In genomic region chr3:87985505-87986320, GRCm38 (mm10) we compare ENCODE assay signal across 8 mouse cellular contexts. TPM values are rescaled to one million over a fixed set of nuclear protein-coding genes. Genes with fewer than 3 reads are reported as not detected.
A peak's percentile ranks its signal among the peaks of the same experiment; 100 is the strongest.
DNase-seq lines count a peak whose midpoint lies in the region; ATAC-seq and TF ChIP-seq lines count a peak whose summit lies in the region.

No protein-coding gene starts in this region.

- WGBS in heart, embryonic 13.5 days, result 27% methylated on average over 12 of the region's 12 CpGs

- H3K27me3 ChIP-seq in heart, embryonic 13.5 days (replicated peaks), result peaks cover 28% of the 10 kb centered on the region

- peak overlapping the region; percentile 69 for H3K9ac ChIP-seq in heart, embryonic 13.5 days

- no peak for TF ChIP-seq CTCF in gastrocnemius, adult 2 months (IDR thresholded peaks at IDR 0.05)

- peak overlapping the region; percentile 30 for H3K4me3 ChIP-seq in gastrocnemius, adult 2 months
- no peak overlapping the region for H3K4me3 ChIP-seq in heart, embryonic 13.5 days

- H3K4me1 ChIP-seq in heart, embryonic 13.5 days, result peaks cover 75% of the 10 kb centered on the region

- peak overlapping the region; percentile 92 for H3K27ac ChIP-seq in gastrocnemius, adult 2 months
- H3K27ac ChIP-seq in heart, embryonic 13.5 days (replicated peaks), result peak overlapping the region; percentile 78

- DNase-seq in gastrocnemius, adult 2 months, result no peak
- no peak for DNase-seq in gastrocnemius, adult 8-10 months (ENCODE audit: low spot score in 2 of 2)
- DNase-seq in MN1 (ENCODE audit: low spot score), result peak; percentile 69
- DNase-seq in kidney, postnatal 4 days, result peak; percentile 57 to 74
- no peak for DNase-seq in adrenal gland, adult 8-10 months
- DNase-seq in urinary bladder, postnatal 36 days (ENCODE audit: low spot score in 2 of 2), result no peak

- no peaks in the 10 kb centered on the region for H3K9me3 ChIP-seq in heart, embryonic 13.5 days

- no peaks in the 10 kb centered on the region for H3K36me3 ChIP-seq in heart, embryonic 13.5 days

- peak overlapping the region; percentile 71 for H3K4me2 ChIP-seq in heart, embryonic 13.5 days

- no peak for ATAC-seq in heart, embryonic 13.5 days (ENCODE audit: extremely low read depth, insufficient number of reproducible peaks, low FRiP score, low TSS enrichment)
- no peak for ATAC-seq in monocyte, adult 5-6 weeks (replicated peaks; ENCODE audit: insufficient number of reproducible peaks, low FRiP score, low TSS enrichment, poor library complexity, severe bottlenecking)

- intact Hi-C loops in gastrocnemius, adult 2 months (cut with DNase I), result no loop called here

RNA-seq across cellular contexts. Expression of gene Bcan, which starts 14.3 kb away (rescaled TPM):
- not detected for total RNA-seq in gastrocnemius, adult 2 months (2021)
- under 1 TPM in 1 of 4 experiments, not detected in 3; 0.15 TPM for total RNA-seq in gastrocnemius, adult 8-10 months (2022)
- polyA plus RNA-seq in heart, embryonic 13.5 days (2015; fragmentation: Nextera tagmentation; extraction: Ambion mirVana), result 0.07 TPM in 1 of 2 replicates, not detected in the other
- total RNA-seq in monocyte, adult 5-6 weeks (2017), result not detected in 3 replicates
- 100 to 1,000 TPM in 2 of 4 experiments, 10 to 100 TPM in 2; 83.1 to 117 (median 106) TPM for total RNA-seq in adrenal gland, adult 8-10 months (2022)

RNA-seq across cellular contexts. Expression of gene Nes, which starts 14.8 kb away (rescaled TPM):
- total RNA-seq in gastrocnemius, adult 2 months (2021), result 10 to 100 TPM in 1 of 2 experiments, 1 to 10 TPM in 1; 9.1 to 17.2 TPM
- 10 to 100 TPM in 2 of 4 experiments, 1 to 10 TPM in 2; 8.7 to 18.0 (median 12.0) TPM for total RNA-seq in gastrocnemius, adult 8-10 months (2022)
- 18.7 and 18.9 TPM in 2 replicates for polyA plus RNA-seq in heart, embryonic 13.5 days (2015; fragmentation: Nextera tagmentation; extraction: Ambion mirVana)
- 0.58 to 2.0 TPM (median 1.6 TPM) in 3 replicates for total RNA-seq in monocyte, adult 5-6 weeks (2017)
- 10 to 100 TPM in 1 of 4 experiments, 1 to 10 TPM in 3; 4.3 to 14.4 (median 6.8) TPM for total RNA-seq in adrenal gland, adult 8-10 months (2022)

RNA-seq across cellular contexts. Expression of gene Crabp2, which starts 37.2 kb away (rescaled TPM):
- under 1 TPM in 1 of 2 experiments, not detected in 1; 0.42 TPM for total RNA-seq in gastrocnemius, adult 2 months (2021)
- not detected for total RNA-seq in gastrocnemius, adult 8-10 months (2022)
- polyA plus RNA-seq in heart, embryonic 13.5 days (2015; fragmentation: Nextera tagmentation; extraction: Ambion mirVana), result 6.2 and 8.4 TPM in 2 replicates
- not detected in 3 replicates for total RNA-seq in monocyte, adult 5-6 weeks (2017)
- 1 to 10 TPM in 1 of 4 experiments, under 1 TPM in 2, not detected in 1; 0.31 to 1.0 (median 0.35) TPM for total RNA-seq in adrenal gland, adult 8-10 months (2022)

RNA-seq across cellular contexts. Expression of gene Hapln2, which starts 41.7 kb away (rescaled TPM):
- total RNA-seq in gastrocnemius, adult 2 months (2021), result not detected
- total RNA-seq in gastrocnemius, adult 8-10 months (2022), result under 1 TPM in 1 of 4 experiments, not detected in 3; 0.11 TPM
- not detected in 2 replicates for polyA plus RNA-seq in heart, embryonic 13.5 days (2015; fragmentation: Nextera tagmentation; extraction: Ambion mirVana)
- not detected in 3 replicates for total RNA-seq in monocyte, adult 5-6 weeks (2017)
- not detected for total RNA-seq in adrenal gland, adult 8-10 months (2022)

RNA-seq across cellular contexts. Expression of gene Rrnad1, which starts 55.2 kb away (rescaled TPM):
- total RNA-seq in gastrocnemius, adult 2 months (2021), result 1 to 10 TPM; 4.7 to 5.0 TPM
- 1 to 10 TPM; 2.4 to 4.1 (median 3.5) TPM for total RNA-seq in gastrocnemius, adult 8-10 months (2022)
- polyA plus RNA-seq in heart, embryonic 13.5 days (2015; fragmentation: Nextera tagmentation; extraction: Ambion mirVana), result 13.4 and 16.0 TPM in 2 replicates
- 12.9 to 20.5 TPM (median 16.9 TPM) in 3 replicates for total RNA-seq in monocyte, adult 5-6 weeks (2017)
- total RNA-seq in adrenal gland, adult 8-10 months (2022), result 10 to 100 TPM; 18.6 to 27.6 (median 21.9) TPM

Comparison
In these comparisons a context has a peak if more than half of its experiments do, and no peak if none do; other contexts are left out.
1. DNase-seq: peak in MN1 (single experiment) and kidney, postnatal 4 days (2 of 2); none in gastrocnemius, adult 2 months (single experiment), gastrocnemius, adult 8-10 months (0 of 2), adrenal gland, adult 8-10 months (single experiment) and urinary bladder, postnatal 36 days (0 of 2).
2. RNA of gene Bcan, which starts 14.3 kb away (total RNA-seq): 83.1 to 117 TPM in adrenal gland, adult 8-10 months; 0.15 TPM in gastrocnemius, adult 8-10 months, not detected in gastrocnemius, adult 2 months and not detected in monocyte, adult 5-6 weeks; every median in the first group is over 10 times any median in the second.